Mouse (Mus musculus) macrophage (primary cell): ENCODE measurements at regions not wholly inside any gene's neighbourhood (a gene's known extent, or its start where the extent isn't known, plus 50 kb on each side); places are given as distances from the start of the nearest gene placed in this dataset.

ENCODE experiments used
- H3K27ac ChIP-seq: fragments of 350-480 bp; formaldehyde crosslinking; 2 replicates; pipeline ENCODE4 v1.9.0; 2021
- H3K36me3 ChIP-seq: fragments of 350-480 bp; formaldehyde crosslinking; 2 replicates; pipeline ENCODE4 v1.9.0; 2021; ENCODE audit errors: inconsistent target
- H3K4me3 ChIP-seq: fragments of 350-480 bp; formaldehyde crosslinking; 2 replicates; pipeline ENCODE4 v1.9.0; 2021; ENCODE audit errors: inconsistent target
- H3K79me2 ChIP-seq: fragments of 350-480 bp; formaldehyde crosslinking; 2 replicates; pipeline ENCODE4 v1.9.0; 2021; ENCODE audit errors: inconsistent target
- WGBS: methylation state at CpG from one replicate; pipeline ENCODE4 v1.1.7; 2026; ENCODE audit warnings: inconsistent platforms; ENCODE audit not compliant: missing documents; 5-methylcytosine and 5-hydroxymethylcytosine counted together

GRCm38 (mm10) chr17:84875031-84875430 lies 81.5 kb upstream of the Ppm1b start:
- Histone ChIP-seq H3K4me3 (no peak overlapping the region), H3K36me3 (no peaks in the 10 kb centered on the region), H3K79me2 (no peaks in the 10 kb centered on the region), H3K27ac (no peak overlapping the region)
- WGBS = 89% methylated on average over 6 of the region's 6 CpGs

- Histone ChIP-seq H3K36me3 (no peaks in the 10 kb centered on the region), H3K79me2 (no peaks in the 10 kb centered on the region), H3K4me3 (no peak overlapping the region), H3K27ac (no peak overlapping the region)
- 75% methylated on average over 4 of the region's 4 CpGs for WGBS
Measured at GRCm38 (mm10) chr17:84876037-84876436, 80.5 kb upstream of the Ppm1b start.

- H3K36me3 ChIP-seq = no peaks in the 10 kb centered on the region
- 92% methylated on average over 14 of the region's 14 CpGs for WGBS
- H3K27ac ChIP-seq = no peak overlapping the region
- no peaks in the 10 kb centered on the region for H3K79me2 ChIP-seq
- no peak overlapping the region for H3K4me3 ChIP-seq
Measured at GRCm38 (mm10) chr17:84877176-84877863, 79.2 kb upstream of the Ppm1b start.

GRCm38 (mm10) chr17:84877864-84878224 lies 78.7 kb upstream of the Ppm1b start:
- Histone ChIP-seq H3K36me3 (no peaks in the 10 kb centered on the region), H3K27ac (no peak overlapping the region), H3K4me3 (no peak overlapping the region), H3K79me2 (no peaks in the 10 kb centered on the region)
- WGBS = 19% methylated on average over 10 of the region's 10 CpGs

- no peak overlapping the region for H3K4me3 ChIP-seq
- no peak overlapping the region for H3K27ac ChIP-seq
- WGBS = 89% methylated on average over 5 of the region's 5 CpGs
- no peaks in the 10 kb centered on the region for H3K36me3 ChIP-seq
- H3K79me2 ChIP-seq = no peaks in the 10 kb centered on the region
Measured at GRCm38 (mm10) chr17:84878316-84878715, 78.2 kb upstream of the Ppm1b start.

GRCm38 (mm10) chr17:84879146-84879545 lies 77.4 kb upstream of the Ppm1b start:
- no peaks in the 10 kb centered on the region for H3K36me3 ChIP-seq
- 92% methylated on average over 10 of the region's 10 CpGs for WGBS
- H3K4me3 ChIP-seq = no peak overlapping the region
- H3K79me2 ChIP-seq = no peaks in the 10 kb centered on the region
- no peak overlapping the region for H3K27ac ChIP-seq

GRCm38 (mm10) chr17:84880946-84881345 lies 75.6 kb upstream of the Ppm1b start:
- no peak overlapping the region for H3K27ac ChIP-seq
- H3K4me3 ChIP-seq = no peak overlapping the region
- WGBS = 15% methylated on average over 2 of the region's 2 CpGs
- no peaks in the 10 kb centered on the region for H3K36me3 ChIP-seq
- no peaks in the 10 kb centered on the region for H3K79me2 ChIP-seq

GRCm38 (mm10) chr17:84888525-84888924 lies 68.0 kb upstream of the Ppm1b start:
- Histone ChIP-seq H3K79me2 (no peaks in the 10 kb centered on the region), H3K27ac (no peak overlapping the region), H3K36me3 (no peaks in the 10 kb centered on the region), H3K4me3 (no peak overlapping the region)
- 87% methylated on average over 5 of the region's 5 CpGs for WGBS

- Histone ChIP-seq H3K27ac (no peak overlapping the region), H3K79me2 (no peaks in the 10 kb centered on the region)
- 65% methylated on average over 11 of the region's 12 CpGs for WGBS
Measured at GRCm38 (mm10) chr17:84890871-84891599, 65.5 kb upstream of the Ppm1b start.

GRCm38 (mm10) chr17:84893273-84894033 lies 63.1 kb upstream of the Ppm1b start:
- Histone ChIP-seq H3K4me3 (no peak overlapping the region), H3K36me3 (no peaks in the 10 kb centered on the region), H3K27ac (no peak overlapping the region), H3K79me2 (no peaks in the 10 kb centered on the region)
- WGBS = 92% methylated on average over 16 of the region's 16 CpGs

More at GRCm38 (mm10) chr17:84890871-84891599, 65.5 kb upstream of the Ppm1b start:
- Histone ChIP-seq H3K36me3 (no peaks in the 10 kb centered on the region), H3K4me3 (no peak overlapping the region)

GRCm38 (mm10) chr17:84895526-84895925 lies 61.0 kb upstream of the Ppm1b start:
- Histone ChIP-seq H3K36me3 (no peaks in the 10 kb centered on the region), H3K4me3 (no peak overlapping the region), H3K27ac (no peak overlapping the region), H3K79me2 (no peaks in the 10 kb centered on the region)
- WGBS = 90% methylated on average over 3 of the region's 3 CpGs

- no peaks in the 10 kb centered on the region for H3K79me2 ChIP-seq
- H3K36me3 ChIP-seq = no peaks in the 10 kb centered on the region
- 95% methylated on average over 5 of the region's 5 CpGs for WGBS
- no peak overlapping the region for H3K27ac ChIP-seq
- H3K4me3 ChIP-seq = no peak overlapping the region
Measured at GRCm38 (mm10) chr17:84896572-84896971, 60.0 kb upstream of the Ppm1b start.

GRCm38 (mm10) chr17:84898407-84898806 lies 58.1 kb upstream of the Ppm1b start:
- Histone ChIP-seq H3K36me3 (no peaks in the 10 kb centered on the region), H3K27ac (no peak overlapping the region), H3K79me2 (no peaks in the 10 kb centered on the region), H3K4me3 (no peak overlapping the region)
- whole genome bisulfite sequencing = 92% methylated on average over 4 of the region's 4 CpGs

- H3K79me2 ChIP-seq = no peaks in the 10 kb centered on the region
- H3K27ac ChIP-seq = no peak overlapping the region
- 94% methylated on average over 9 of the region's 9 CpGs for WGBS
- no peaks in the 10 kb centered on the region for H3K36me3 ChIP-seq
- no peak overlapping the region for H3K4me3 ChIP-seq
Measured at GRCm38 (mm10) chr17:84903625-84904337, 52.8 kb upstream of the Ppm1b start.
